Mouse (Mus musculus): Measurements from ENCODE around the gene Dvl2. TPM values are rescaled to one million over a fixed set of nuclear protein-coding genes. Genes with fewer than 3 reads are reported as not detected.

Gene Dvl2
- polyA plus RNA-seq, 2 experiments, result 40.3 to 65.4 TPM

- Histone ChIP-seq H3K27ac (replicated peaks; ENCODE audit: low read depth, low read length) (no peak overlapping the region), H3K27me3 (ENCODE audit: control insufficient read depth, insufficient read depth, low read length) (no peaks in the 10 kb centered on the region), H3K4me3 (replicated peaks; ENCODE audit: low read length) (no peak overlapping the region), H3K36me3 (ENCODE audit: control insufficient read depth, insufficient read depth, low read length) (peaks cover 73% of the 10 kb centered on the region), H3K9ac (ENCODE audit: low read depth, low read length, severe bottlenecking) (no peak overlapping the region), H3K4me1 (ENCODE audit: control insufficient read depth, insufficient read depth, low read length) (no peaks in the 10 kb centered on the region), H3K4me2 (replicated peaks; ENCODE audit: low read depth, low read length, severe bottlenecking) (no peak overlapping the region), H3K9me3 (ENCODE audit: control insufficient read depth, low read length) (no peaks in the 10 kb centered on the region)
- DNase-seq (ENCODE audit: low spot score) (no peak), ATAC-seq (ENCODE audit: low FRiP score, low read depth) (no peak)
- TF ChIP-seq POLR2A (IDR thresholded peaks at IDR 0.05; ENCODE audit: borderline replicate concordance, extremely low read depth, insufficient read depth, insufficient read length), result no peak
- 77% methylated on average over 7 of the region's 7 CpGs for WGBS
These were observed 37.8 kb downstream of the Dvl2 start for GRCm38 (mm10) chr11:70038174-70038573.

GRCm38 (mm10) chr11:70039631-70040030, 39.2 kb downstream of the Dvl2 start:
- Histone ChIP-seq H3K27me3 (ENCODE audit: control insufficient read depth, insufficient read depth, low read length) (no peaks in the 10 kb centered on the region), H3K4me1 (ENCODE audit: control insufficient read depth, insufficient read depth, low read length) (no peaks in the 10 kb centered on the region), H3K4me2 (replicated peaks; ENCODE audit: low read depth, low read length, severe bottlenecking) (no peak overlapping the region), H3K27ac (replicated peaks; ENCODE audit: low read depth, low read length) (no peak overlapping the region), H3K36me3 (ENCODE audit: control insufficient read depth, insufficient read depth, low read length) (peaks cover 76% of the 10 kb centered on the region), H3K9ac (ENCODE audit: low read depth, low read length, severe bottlenecking) (no peak overlapping the region), H3K4me3 (replicated peaks; ENCODE audit: low read length) (no peak overlapping the region), H3K9me3 (ENCODE audit: control insufficient read depth, low read length) (no peaks in the 10 kb centered on the region)
- no peak for ATAC-seq (ENCODE audit: low FRiP score, low read depth)
- TF ChIP-seq POLR2A (IDR thresholded peaks at IDR 0.05; ENCODE audit: borderline replicate concordance, extremely low read depth, insufficient read depth, insufficient read length), result no peak
- 88% methylated on average over 10 of the region's 10 CpGs for WGBS
- DNase-seq (ENCODE audit: low spot score), result no peak

GRCm38 (mm10) chr11:70040184-70040583, 39.8 kb downstream of the Dvl2 start:
- no peak for DNase-seq (ENCODE audit: low spot score)
- H3K4me1 ChIP-seq (ENCODE audit: control insufficient read depth, insufficient read depth, low read length), result no peaks in the 10 kb centered on the region
- no peak overlapping the region for H3K9ac ChIP-seq (ENCODE audit: low read depth, low read length, severe bottlenecking)
- TF ChIP-seq POLR2A (IDR thresholded peaks at IDR 0.05; ENCODE audit: borderline replicate concordance, extremely low read depth, insufficient read depth, insufficient read length), result no peak
- H3K4me3 ChIP-seq (replicated peaks; ENCODE audit: low read length), result no peak overlapping the region
- H3K9me3 ChIP-seq (ENCODE audit: control insufficient read depth, low read length), result no peaks in the 10 kb centered on the region
- no peak overlapping the region for H3K27ac ChIP-seq (replicated peaks; ENCODE audit: low read depth, low read length)
- H3K36me3 ChIP-seq (ENCODE audit: control insufficient read depth, insufficient read depth, low read length), result peaks cover 79% of the 10 kb centered on the region
- no peaks in the 10 kb centered on the region for H3K27me3 ChIP-seq (ENCODE audit: control insufficient read depth, insufficient read depth, low read length)
- no peak for ATAC-seq (ENCODE audit: low FRiP score, low read depth)
- no peak overlapping the region for H3K4me2 ChIP-seq (replicated peaks; ENCODE audit: low read depth, low read length, severe bottlenecking)
- WGBS, result 93% methylated on average over 7 of the region's 7 CpGs

GRCm38 (mm10) chr11:70042309-70043085, 42.1 kb downstream of the Dvl2 start:
- 91% methylated on average over 23 of the region's 23 CpGs for WGBS
- no peak overlapping the region for H3K9ac ChIP-seq (ENCODE audit: low read depth, low read length, severe bottlenecking)
- H3K27me3 ChIP-seq (ENCODE audit: control insufficient read depth, insufficient read depth, low read length), result no peaks in the 10 kb centered on the region
- no peak for DNase-seq (ENCODE audit: low spot score)
- H3K4me1 ChIP-seq (ENCODE audit: control insufficient read depth, insufficient read depth, low read length), result no peaks in the 10 kb centered on the region
- no peaks in the 10 kb centered on the region for H3K9me3 ChIP-seq (ENCODE audit: control insufficient read depth, low read length)
- TF ChIP-seq POLR2A (IDR thresholded peaks at IDR 0.05; ENCODE audit: borderline replicate concordance, extremely low read depth, insufficient read depth, insufficient read length), result no peak
- H3K36me3 ChIP-seq (ENCODE audit: control insufficient read depth, insufficient read depth, low read length), result peaks cover 67% of the 10 kb centered on the region
- no peak overlapping the region for H3K4me3 ChIP-seq (replicated peaks; ENCODE audit: low read length)
- no peak for ATAC-seq (ENCODE audit: low FRiP score, low read depth)
- H3K4me2 ChIP-seq (replicated peaks; ENCODE audit: low read depth, low read length, severe bottlenecking), result no peak overlapping the region
- no peak overlapping the region for H3K27ac ChIP-seq (replicated peaks; ENCODE audit: low read depth, low read length)

GRCm38 (mm10) chr11:70043665-70044064, 43.3 kb downstream of the Dvl2 start:
- H3K27me3 ChIP-seq (ENCODE audit: control insufficient read depth, insufficient read depth, low read length), result no peaks in the 10 kb centered on the region
- DNase-seq (ENCODE audit: low spot score) (no peak), ATAC-seq (ENCODE audit: low FRiP score, low read depth) (no peak)
- no peak overlapping the region for H3K4me3 ChIP-seq (replicated peaks; ENCODE audit: low read length)
- H3K27ac ChIP-seq (replicated peaks; ENCODE audit: low read depth, low read length), result no peak overlapping the region
- 81% methylated on average over 7 of the region's 7 CpGs for WGBS
- no peak overlapping the region for H3K4me2 ChIP-seq (replicated peaks; ENCODE audit: low read depth, low read length, severe bottlenecking)
- no peak for TF ChIP-seq POLR2A (IDR thresholded peaks at IDR 0.05; ENCODE audit: borderline replicate concordance, extremely low read depth, insufficient read depth, insufficient read length)
- no peaks in the 10 kb centered on the region for H3K4me1 ChIP-seq (ENCODE audit: control insufficient read depth, insufficient read depth, low read length)
- H3K9me3 ChIP-seq (ENCODE audit: control insufficient read depth, low read length), result no peaks in the 10 kb centered on the region
- no peak overlapping the region; the same call in 1 of the 2 replicates for H3K9ac ChIP-seq (ENCODE audit: low read depth, low read length, severe bottlenecking)
- H3K36me3 ChIP-seq (ENCODE audit: control insufficient read depth, insufficient read depth, low read length), result peaks cover 58% of the 10 kb centered on the region

All from limb, embryonic 14.5 days (tissue).